Mouse (Mus musculus) frontal cortex, adult (tissue): ENCODE results near the gene Zbed3.

ENCODE experiments used
- ATAC-seq: cut with Nextera tagmentation; 2 replicates; pipeline ENCODE4 v1.9.2; 2017; ENCODE audit warnings: mild to moderate bottlenecking, moderate library complexity, mixed read lengths; ENCODE audit not compliant: low TSS enrichment

Zbed3 gene

GRCm38 (mm10) chr13:95323400-95323799, at the start of gene Zbed3:
Gene Zbed3 (plus strand): TSS chr13:95323612.
- ATAC-seq, result no peak

- no peak for ATAC-seq
Measured at GRCm38 (mm10) chr13:95278426-95279025, 44.9 kb upstream of the Zbed3 start.

GRCm38 (mm10) chr13:95281740-95282673, 41.4 kb upstream of the Zbed3 start:
- ATAC-seq, result no peak

GRCm38 (mm10) chr13:95286989-95287388, 36.4 kb upstream of the Zbed3 start:
- peak; percentile 99 for ATAC-seq

- no peak for ATAC-seq
Measured at GRCm38 (mm10) chr13:95288027-95288426, 35.4 kb upstream of the Zbed3 start.

- ATAC-seq, result no peak
Measured at GRCm38 (mm10) chr13:95291983-95292382, 31.4 kb upstream of the Zbed3 start.

GRCm38 (mm10) chr13:95299956-95300355, 23.5 kb upstream of the Zbed3 start:
- ATAC-seq, result no peak

- ATAC-seq, result no peak
Measured at GRCm38 (mm10) chr13:95306596-95306995, 16.8 kb upstream of the Zbed3 start.

- peak; percentile 41; the same call in 1 of the 2 replicates for ATAC-seq
Measured at GRCm38 (mm10) chr13:95307100-95307655, 16.2 kb upstream of the Zbed3 start.

GRCm38 (mm10) chr13:95312016-95312415, 11.4 kb upstream of the Zbed3 start:
- peak; percentile 83 for ATAC-seq

GRCm38 (mm10) chr13:95319153-95319552, 4.3 kb upstream of the Zbed3 start:
- ATAC-seq, result no peak

GRCm38 (mm10) chr13:95320451-95320850, 3.0 kb upstream of the Zbed3 start:
- no peak for ATAC-seq

- peak; percentile 39; the same call in 1 of the 2 replicates for ATAC-seq
Measured at GRCm38 (mm10) chr13:95323950-95324625, 676 bp downstream of the Zbed3 start.

GRCm38 (mm10) chr13:95324626-95325079, 1.2 kb downstream of the Zbed3 start:
- ATAC-seq, result peak; percentile 48

- ATAC-seq, result peak; percentile 66
Measured at GRCm38 (mm10) chr13:95325080-95325906, 1.9 kb downstream of the Zbed3 start.

GRCm38 (mm10) chr13:95325907-95326550, 2.6 kb downstream of the Zbed3 start:
- ATAC-seq, result no peak

- ATAC-seq, result no peak
Measured at GRCm38 (mm10) chr13:95326611-95327344, 3.4 kb downstream of the Zbed3 start.

GRCm38 (mm10) chr13:95327345-95327741, 3.9 kb downstream of the Zbed3 start:
- no peak for ATAC-seq

- ATAC-seq, result no peak
Measured at GRCm38 (mm10) chr13:95328767-95329166, 5.4 kb downstream of the Zbed3 start.

GRCm38 (mm10) chr13:95330507-95330906, 7.1 kb downstream of the Zbed3 start:
- no peak for ATAC-seq
